ENCODE assay signal across 8 mouse cellular contexts in the genomic region with DNA sequence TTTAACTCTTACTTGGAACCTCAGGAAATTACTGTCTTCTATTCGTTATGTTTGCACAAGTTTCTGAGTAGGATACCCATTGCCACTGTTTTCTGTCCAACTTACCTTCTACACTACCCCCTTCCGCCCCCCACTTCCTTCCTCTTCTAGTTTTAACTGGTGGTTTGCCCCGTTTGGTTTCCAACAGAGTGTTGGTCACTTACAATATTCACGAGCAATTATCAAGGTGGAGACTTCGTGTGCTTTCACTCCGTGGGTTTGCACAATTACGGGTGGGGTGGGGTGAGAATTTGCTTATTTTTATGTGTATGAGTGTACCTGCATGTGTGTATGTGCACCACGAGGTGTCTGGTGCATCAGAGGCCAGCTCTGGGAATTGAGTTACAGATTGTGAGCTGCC. TPM values are rescaled to one million over a fixed set of nuclear protein-coding genes. Genes with fewer than 3 reads are reported as not detected.
A peak's percentile ranks its signal among the peaks of the same experiment; 100 is the strongest.
DNase-seq lines count a peak whose midpoint lies in the region; ATAC-seq and TF ChIP-seq lines count a peak whose summit lies in the region.

No protein-coding gene starts in this region.

- ATAC-seq in neural tube, embryonic 14.5 days (ENCODE audit: low read depth), result no peak

- H3K36me3 ChIP-seq in embryonic facial prominence, embryonic 10.5 days (replicated peaks), result peaks cover 51% of the 10 kb centered on the region
- peaks cover 10% of the 10 kb centered on the region; the same call in 1 of the 2 replicates for H3K36me3 ChIP-seq in neural tube, embryonic 14.5 days (ENCODE audit: control insufficient read depth, insufficient read depth, low read length)

- intact Hi-C loops in gastrocnemius, adult 2 months (cut with DNase I), result loop anchor here (2.0 kb wide), 1 partner anchor 149 kb away; a partner anchor contains a TSS

- peak overlapping the region; percentile 90 for H3K27ac ChIP-seq in gastrocnemius, adult 2 months
- peak overlapping the region; percentile 98 for H3K27ac ChIP-seq in embryonic facial prominence, embryonic 10.5 days (replicated peaks)
- H3K27ac ChIP-seq in neural tube, embryonic 14.5 days (ENCODE audit: low read depth, low read length), result no peak overlapping the region

- H3K9me3 ChIP-seq in embryonic facial prominence, embryonic 10.5 days, result no peaks in the 10 kb centered on the region
- H3K9me3 ChIP-seq in neural tube, embryonic 14.5 days (ENCODE audit: control insufficient read depth, low read length), result no peaks in the 10 kb centered on the region

- H3K9ac ChIP-seq in neural tube, embryonic 14.5 days (replicated peaks; ENCODE audit: low read depth, low read length), result peak overlapping the region; percentile 91; the same call in 1 of the 2 replicates

- H3K27me3 ChIP-seq in embryonic facial prominence, embryonic 10.5 days (replicated peaks; ENCODE audit: low read depth, poor library complexity, severe bottlenecking), result no peaks in the 10 kb centered on the region
- no peaks in the 10 kb centered on the region for H3K27me3 ChIP-seq in neural tube, embryonic 14.5 days (ENCODE audit: control insufficient read depth, insufficient read depth, low read length)

- DNase-seq in gastrocnemius, adult 2 months, result no peak
- DNase-seq in gastrocnemius, postnatal 10 days, result no peak
- DNase-seq in 416B (ENCODE audit: low read depth), result peak; percentile 71
- peak; percentile 19 for DNase-seq in embryonic facial prominence, embryonic 10.5 days (ENCODE audit: low spot score)
- peak; percentile 1 for DNase-seq in large intestine, adult 2 months (ENCODE audit: low read depth, low spot score)
- DNase-seq in cerebellum, adult 9-10 months, result no peak
- no peak for DNase-seq in ovary, postnatal 14 days (ENCODE audit: low spot score)

- TF ChIP-seq CTCF in gastrocnemius, adult 2 months (IDR thresholded peaks at IDR 0.05), result no peak

- H3K4me2 ChIP-seq in neural tube, embryonic 14.5 days (ENCODE audit: low read depth, low read length), result peak overlapping the region; percentile 75

- peaks cover 17% of the 10 kb centered on the region for H3K4me1 ChIP-seq in embryonic facial prominence, embryonic 10.5 days
- H3K4me1 ChIP-seq in neural tube, embryonic 14.5 days (ENCODE audit: control insufficient read depth, insufficient read depth, low read length), result peaks cover 10% of the 10 kb centered on the region

- H3K4me3 ChIP-seq in gastrocnemius, adult 2 months, result peak overlapping the region; percentile 77
- peak overlapping the region; percentile 91 for H3K4me3 ChIP-seq in embryonic facial prominence, embryonic 10.5 days
- H3K4me3 ChIP-seq in neural tube, embryonic 14.5 days (ENCODE audit: low read depth, low read length), result peak overlapping the region; percentile 92

- 20% methylated on average over 8 of the region's 8 CpGs for WGBS in embryonic facial prominence, embryonic 10.5 days
- 4% methylated on average over 8 of the region's 8 CpGs for WGBS in large intestine, adult 2 months
- WGBS in neural tube, embryonic 14.5 days, result 21% methylated on average over 8 of the region's 8 CpGs

RNA-seq across cellular contexts. Expression of a gene that starts 0.8 kb away (rescaled TPM):
- total RNA-seq in gastrocnemius, adult 2 months (2021), result 10 to 100 TPM; 29.7 to 34.0 TPM
- 10 to 100 TPM; 32.7 to 33.3 TPM for total RNA-seq in gastrocnemius, postnatal 10 days (2021)
- 77.2 and 82.2 TPM in 2 replicates for polyA plus RNA-seq in embryonic facial prominence, embryonic 10.5 days (2016; fragmentation: Nextera tagmentation; extraction: Ambion mirVana)
- polyA plus RNA-seq in large intestine, adult 2 months (2012; rRNA removed), result 8.6 and 9.2 TPM in 2 replicates
- 16.2 and 19.7 TPM in 2 replicates for polyA plus RNA-seq in neural tube, embryonic 14.5 days (2014; fragmentation: Nextera tagmentation; extraction: Ambion mirVana)

RNA-seq across cellular contexts. Expression of a gene that starts 0.9 kb away (rescaled TPM):
- total RNA-seq in gastrocnemius, adult 2 months (2021), result 100 to 1,000 TPM; 157 to 173 TPM
- 10 to 100 TPM; 92.7 to 98.3 TPM for total RNA-seq in gastrocnemius, postnatal 10 days (2021)
- 138 and 149 TPM in 2 replicates for polyA plus RNA-seq in embryonic facial prominence, embryonic 10.5 days (2016; fragmentation: Nextera tagmentation; extraction: Ambion mirVana)
- polyA plus RNA-seq in large intestine, adult 2 months (2012; rRNA removed), result 35.5 and 37.8 TPM in 2 replicates
- 75.2 and 85.6 TPM in 2 replicates for polyA plus RNA-seq in neural tube, embryonic 14.5 days (2014; fragmentation: Nextera tagmentation; extraction: Ambion mirVana)

RNA-seq across cellular contexts. Expression of a gene that starts 33.8 kb away (rescaled TPM):
- total RNA-seq in gastrocnemius, adult 2 months (2021), result 1 to 10 TPM; 7.6 to 7.8 TPM
- total RNA-seq in gastrocnemius, postnatal 10 days (2021), result 1 to 10 TPM; 8.0 to 8.7 TPM
- 8.5 and 8.7 TPM in 2 replicates for polyA plus RNA-seq in embryonic facial prominence, embryonic 10.5 days (2016; fragmentation: Nextera tagmentation; extraction: Ambion mirVana)
- polyA plus RNA-seq in large intestine, adult 2 months (2012; rRNA removed), result 6.2 and 8.4 TPM in 2 replicates
- 11.7 and 12.8 TPM in 2 replicates for polyA plus RNA-seq in neural tube, embryonic 14.5 days (2014; fragmentation: Nextera tagmentation; extraction: Ambion mirVana)

RNA-seq across cellular contexts. Expression of a gene that starts 34.0 kb away (rescaled TPM):
- 1 to 10 TPM; 6.7 to 7.5 TPM for total RNA-seq in gastrocnemius, adult 2 months (2021)
- total RNA-seq in gastrocnemius, postnatal 10 days (2021), result 10 to 100 TPM in 1 of 2 experiments, 1 to 10 TPM in 1; 9.6 to 10.7 TPM
- 9.5 and 10.3 TPM in 2 replicates for polyA plus RNA-seq in embryonic facial prominence, embryonic 10.5 days (2016; fragmentation: Nextera tagmentation; extraction: Ambion mirVana)
- polyA plus RNA-seq in large intestine, adult 2 months (2012; rRNA removed), result 7.7 and 11.1 TPM in 2 replicates
- polyA plus RNA-seq in neural tube, embryonic 14.5 days (2014; fragmentation: Nextera tagmentation; extraction: Ambion mirVana), result 6.7 and 8.1 TPM in 2 replicates

Comparison
In these comparisons a context has a peak if more than half of its experiments do, and no peak if none do; other contexts are left out.
1. DNase-seq: peak in 416B (single experiment), embryonic facial prominence, embryonic 10.5 days (single experiment) and large intestine, adult 2 months (single experiment); none in gastrocnemius, adult 2 months (single experiment), gastrocnemius, postnatal 10 days (single experiment), cerebellum, adult 9-10 months (single experiment) and ovary, postnatal 14 days (single experiment).
2. Peak in every context shown above with its lines, with median percentiles within 50 percentile points of each other: H3K4me3 ChIP-seq.